Mouse (Mus musculus) adrenal gland, postnatal 25 days (tissue): ENCODE measurements around the gene Ube2u. TPM values are rescaled to one million over a fixed set of nuclear protein-coding genes. Genes with fewer than 3 reads are reported as not detected.

Source experiments
- DNase-seq: peaks from one replicate; pipeline ENCODE4 v3.0.0; 2021; ENCODE audit warnings: mixed read lengths
- total RNA-seq: library from RNA; stranded (reverse); gene quantifications from 2 replicates; pipeline ENCODE4 v1.2.3, GENCODE M21; 2021

The Ube2u gene
- total RNA-seq, 1 experiment from 2014 or later, result not detected

DNA sequence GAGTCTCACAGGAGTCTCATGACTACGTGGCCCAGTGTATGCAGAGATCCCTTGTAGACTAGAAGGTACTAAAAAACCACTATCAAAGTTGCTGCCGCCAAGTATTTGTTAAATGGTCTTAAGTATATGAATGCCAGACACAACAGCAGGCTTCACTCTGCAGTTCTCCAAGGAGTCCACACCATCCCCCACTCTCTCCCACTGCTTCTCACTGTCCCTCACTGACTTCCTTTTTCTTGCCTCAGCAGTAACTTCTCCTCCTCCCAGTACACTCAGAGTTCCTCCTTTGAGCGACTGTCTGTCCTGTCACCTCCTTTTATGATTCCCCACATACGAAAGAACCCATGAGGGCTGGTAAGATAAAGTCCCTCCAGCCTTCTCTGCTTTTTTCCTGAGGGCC lies 69.3 kb downstream of the Ube2u start:
- DNase-seq, result no peak

DNA sequence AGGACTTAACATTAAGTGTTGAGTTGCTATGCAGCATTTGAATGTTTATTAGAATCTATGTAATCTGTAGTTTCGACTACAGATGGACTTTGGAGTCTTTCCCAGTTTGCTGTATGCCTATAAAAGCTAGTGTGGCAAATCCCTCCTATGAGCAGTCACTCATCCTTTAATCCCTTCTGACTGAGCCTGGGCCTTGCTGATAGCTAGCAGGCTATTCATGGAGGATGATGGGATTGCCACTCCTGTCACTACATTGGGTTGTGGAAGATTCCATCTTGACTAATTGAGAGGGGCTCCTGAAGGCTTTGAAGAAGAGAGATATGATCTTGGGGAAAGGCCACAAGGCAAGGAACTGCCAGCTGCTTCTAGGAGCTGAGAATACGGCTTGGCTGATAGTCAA lies 74.6 kb downstream of the Ube2u start:
- no peak for DNase-seq

DNA sequence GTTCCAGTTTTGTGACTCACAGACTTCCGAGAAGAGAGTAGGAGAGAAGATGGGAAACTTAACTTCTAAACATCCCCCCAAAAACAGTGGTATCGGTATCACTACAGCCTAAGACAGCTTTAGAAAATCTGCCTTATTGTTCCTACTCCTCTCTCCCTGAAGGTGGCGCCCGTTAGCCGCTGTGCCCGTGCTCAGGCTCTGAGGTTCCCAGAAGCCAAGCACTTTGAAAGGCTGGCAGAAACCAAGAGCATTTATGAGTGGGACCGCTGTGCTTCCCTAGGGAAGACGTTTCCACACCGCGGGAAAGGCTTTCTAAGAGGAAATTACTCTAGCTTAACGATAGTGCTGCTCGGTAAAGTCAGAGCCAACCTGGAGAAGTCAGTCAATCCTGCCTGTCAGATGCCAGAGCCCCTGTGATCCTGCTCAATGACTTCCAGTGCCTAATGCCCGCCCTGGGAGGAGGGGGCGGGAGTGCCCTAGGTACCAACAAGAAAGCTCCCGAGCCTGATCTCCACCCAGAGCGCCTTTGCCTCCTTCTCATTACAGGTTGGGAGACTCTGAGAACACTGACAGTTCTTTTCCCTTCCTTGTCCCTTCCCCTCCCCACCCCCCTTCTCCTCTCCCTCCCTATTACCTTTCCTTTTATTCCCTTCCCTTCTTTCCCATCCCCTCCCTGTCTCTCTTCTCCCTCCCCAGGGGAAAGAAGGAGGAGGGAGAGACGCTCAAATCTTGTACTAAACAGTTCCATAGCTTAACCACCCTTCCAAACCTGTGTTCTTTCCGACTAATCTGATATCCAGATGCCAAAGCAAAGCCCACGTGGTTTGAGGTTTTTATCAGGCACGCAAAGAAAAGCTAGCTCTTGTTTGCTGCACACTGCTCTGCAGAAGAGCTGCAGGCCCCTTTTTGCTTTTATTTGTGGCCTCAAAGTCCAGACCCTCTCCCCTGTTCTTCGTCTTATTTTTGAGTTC lies 109.9 kb downstream of the Ube2u start:
- DNase-seq, result peak; percentile 74

GRCm38 (mm10) chr4:100595771-100596170 lies 117.1 kb downstream of the Ube2u start:
- no peak for DNase-seq

DNA sequence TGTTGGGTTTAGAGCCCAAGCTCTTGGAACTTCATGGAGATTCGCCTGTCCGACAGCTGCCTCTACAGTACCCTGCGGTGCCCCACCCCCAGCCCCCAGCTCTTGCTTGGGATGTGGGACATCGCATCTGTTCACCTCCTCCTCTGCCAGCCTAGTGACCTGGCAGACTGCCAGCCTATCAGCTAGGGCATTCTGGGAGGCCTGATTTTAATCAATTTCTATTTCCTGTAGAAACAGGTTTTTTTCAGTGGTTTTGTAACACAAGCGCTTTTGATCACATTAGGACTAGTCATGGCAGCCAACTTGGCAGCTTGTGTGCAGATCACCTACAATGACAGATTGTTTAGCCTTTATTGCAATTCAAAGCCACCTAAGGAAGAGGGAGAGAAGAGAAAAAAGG lies 118.0 kb downstream of the Ube2u start:
- DNase-seq, result no peak

DNA sequence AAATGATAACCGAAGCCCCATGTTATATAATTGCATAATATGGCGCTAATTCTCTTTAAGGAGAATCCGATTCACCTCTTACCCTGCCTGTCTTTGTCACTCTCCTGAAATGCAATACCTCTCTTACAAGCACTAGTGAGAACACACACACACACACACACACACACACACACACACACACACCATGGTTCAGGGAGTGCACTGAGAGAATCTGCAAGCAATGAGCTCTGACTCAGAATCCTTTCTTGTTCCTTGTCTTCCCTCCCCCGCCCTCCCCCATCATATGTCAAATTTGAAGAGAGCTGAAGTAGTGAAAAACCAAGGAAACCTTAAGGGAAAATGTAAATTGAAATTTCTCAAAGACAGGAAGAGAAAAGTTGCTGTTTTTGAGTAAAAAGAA lies 118.4 kb downstream of the Ube2u start:
- no peak for DNase-seq
